Comparison of ENCODE assay signal across 14 mouse cellular contexts in the genomic region with DNA sequence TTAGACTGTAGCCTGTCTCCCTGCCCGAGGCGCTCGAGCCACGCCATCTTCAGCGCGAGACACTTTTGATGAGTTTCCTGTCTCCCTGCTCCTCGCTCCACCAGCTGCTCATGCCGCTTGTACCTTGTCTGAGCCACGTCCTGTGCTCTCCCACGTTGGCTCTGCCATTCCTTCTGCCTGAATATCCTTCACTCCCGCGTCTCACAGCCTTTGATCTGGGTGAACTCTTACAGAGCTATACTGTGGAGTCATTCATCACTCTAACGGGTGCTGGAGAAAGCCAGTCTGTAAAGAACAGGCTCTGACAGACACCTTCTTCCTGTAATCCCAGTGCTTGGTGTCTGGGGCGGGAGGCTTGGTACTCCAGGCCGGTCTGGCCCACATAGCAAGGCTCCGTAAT.
DNase-seq lines count a peak whose midpoint lies in the region; ATAC-seq and TF ChIP-seq lines count a peak whose summit lies in the region.
"Had no signal": no experiment of that assay in that cellular context is flagged by ENCODE, and none has a peak within 500 bp of the region (broad histone marks: within the 10 kb centered on the region; RNA-seq: fewer than 3 reads in every experiment).

No protein-coding gene starts in this region.

- no peaks in the 10 kb centered on the region for H3K27me3 ChIP-seq in heart, embryonic 14.5 days (ENCODE audit: control insufficient read depth, insufficient read depth, low read length)
- H3K27me3 ChIP-seq in lung, embryonic 14.5 days (ENCODE audit: insufficient read depth, low read length), result no peaks in the 10 kb centered on the region
- H3K27me3 ChIP-seq in embryonic facial prominence, embryonic 10.5 days (replicated peaks; ENCODE audit: low read depth, poor library complexity, severe bottlenecking), result no peaks in the 10 kb centered on the region
- H3K27me3 ChIP-seq in neural tube, embryonic 11.5 days (ENCODE audit: control insufficient read depth, insufficient read depth, low read length), result no peaks in the 10 kb centered on the region
- H3K27me3 ChIP-seq: forebrain, embryonic 13.5 days had no signal

- no peaks in the 10 kb centered on the region for H3K9me3 ChIP-seq in heart, embryonic 14.5 days (ENCODE audit: control insufficient read depth, low read length)
- no peaks in the 10 kb centered on the region for H3K9me3 ChIP-seq in lung, embryonic 14.5 days (ENCODE audit: low read depth, low read length)
- H3K9me3 ChIP-seq in embryonic facial prominence, embryonic 10.5 days, result no peaks in the 10 kb centered on the region
- no peaks in the 10 kb centered on the region for H3K9me3 ChIP-seq in neural tube, embryonic 11.5 days (ENCODE audit: control insufficient read depth, low read length)
- H3K9me3 ChIP-seq: forebrain, embryonic 13.5 days had no signal

- no peak for DNase-seq in heart, adult 11 months
- peak; percentile 53 for DNase-seq in lung, embryonic 14.5 days
- DNase-seq in lung, postnatal 25 days (ENCODE audit: low spot score), result no peak
- DNase-seq in embryonic facial prominence, embryonic 10.5 days (ENCODE audit: low spot score), result no peak
- DNase-seq in neural tube, embryonic 11.5 days (ENCODE audit: low spot score), result peak; percentile 40
- DNase-seq in ovary, adult 18-20 months (ENCODE audit: low spot score), result no peak
- DNase-seq: adrenal gland, postnatal 10 days; liver, postnatal 0 days; spleen, adult 18-20 months; thymus, adult 2 months had no signal

- no peak for TF ChIP-seq CTCF in lung, embryonic 14.5 days (IDR thresholded peaks at IDR 0.05; ENCODE audit: low read depth)

- WGBS in heart, embryonic 14.5 days, result 52% methylated on average over 16 of the region's 16 CpGs
- WGBS in lung, embryonic 14.5 days, result 20% methylated on average over 16 of the region's 16 CpGs
- 69% methylated on average over 16 of the region's 16 CpGs for WGBS in embryonic facial prominence, embryonic 10.5 days
- WGBS in neural tube, embryonic 11.5 days, result 48% methylated on average over 16 of the region's 16 CpGs

- peaks cover 46 to 84% of the 10 kb centered on the region in 2 experiments for H3K4me1 ChIP-seq in heart, embryonic 14.5 days (ENCODE audit: control insufficient read depth in 2 of 2, insufficient read depth in 2 of 2, low read length in 2 of 2)
- peaks cover 14% of the 10 kb centered on the region for H3K4me1 ChIP-seq in lung, embryonic 14.5 days (ENCODE audit: insufficient read depth)
- peaks cover 47% of the 10 kb centered on the region for H3K4me1 ChIP-seq in embryonic facial prominence, embryonic 10.5 days
- H3K4me1 ChIP-seq in neural tube, embryonic 11.5 days (ENCODE audit: control insufficient read depth, insufficient read depth, low read length), result 0 out of 2 replicates have a peak, but pooled peaks cover 10% of the 10 kb centered on the region

- peak overlapping the region; percentile 48; the same call in 1 of the 2 replicates for H3K9ac ChIP-seq in heart, embryonic 14.5 days (ENCODE audit: low read length)
- no peak overlapping the region; the same call in 1 of the 2 replicates for H3K9ac ChIP-seq in lung, embryonic 14.5 days
- H3K9ac ChIP-seq in neural tube, embryonic 11.5 days (ENCODE audit: low read length), result no peak overlapping the region
- H3K9ac ChIP-seq: forebrain, embryonic 13.5 days; liver, postnatal 0 days had no signal

- H3K27ac ChIP-seq in heart, embryonic 14.5 days (replicated peaks in 1 of 2; ENCODE audit: control insufficient read depth in 1 of 2, insufficient read depth in 1 of 2, low read depth in 2 of 2, low read length in 2 of 2), result peak overlapping the region; percentile 62 to 73
- H3K27ac ChIP-seq in lung, embryonic 14.5 days (ENCODE audit: low read depth), result peak overlapping the region; percentile 42; the same call in 1 of the 2 replicates
- H3K27ac ChIP-seq in embryonic facial prominence, embryonic 10.5 days (replicated peaks), result peak overlapping the region; percentile 26; the same call in 1 of the 2 replicates
- no peak overlapping the region for H3K27ac ChIP-seq in neural tube, embryonic 11.5 days (ENCODE audit: low read depth, low read length)
- H3K27ac ChIP-seq: forebrain, embryonic 13.5 days; hindbrain, postnatal 0 days had no signal

- no peak overlapping the region for H3K4me2 ChIP-seq in heart, embryonic 14.5 days (ENCODE audit: low read length)
- no peak overlapping the region for H3K4me2 ChIP-seq in lung, embryonic 14.5 days
- no peak overlapping the region for H3K4me2 ChIP-seq in neural tube, embryonic 11.5 days (ENCODE audit: low read depth)
- H3K4me2 ChIP-seq: forebrain, embryonic 13.5 days had no signal

- H3K36me3 ChIP-seq in heart, embryonic 14.5 days (ENCODE audit: control insufficient read depth, insufficient read depth, low read length), result peaks cover 46% of the 10 kb centered on the region
- 0 out of 2 replicates have a peak, but pooled peaks cover 2% of the 10 kb centered on the region for H3K36me3 ChIP-seq in lung, embryonic 14.5 days (ENCODE audit: insufficient read depth)
- H3K36me3 ChIP-seq in embryonic facial prominence, embryonic 10.5 days (replicated peaks), result peaks cover 35% of the 10 kb centered on the region
- H3K36me3 ChIP-seq in neural tube, embryonic 11.5 days (ENCODE audit: control insufficient read depth, insufficient read depth, low read length), result no peaks in the 10 kb centered on the region; the same call in 1 of the 2 replicates

- no peak overlapping the region for H3K4me3 ChIP-seq in heart, embryonic 14.5 days (ENCODE audit: control insufficient read depth in 1 of 2, insufficient read depth in 1 of 2, low read depth in 1 of 2, low read length in 2 of 2)
- H3K4me3 ChIP-seq in lung, embryonic 14.5 days (ENCODE audit: low read depth, low read length), result no peak overlapping the region
- no peak overlapping the region for H3K4me3 ChIP-seq in embryonic facial prominence, embryonic 10.5 days
- no peak overlapping the region for H3K4me3 ChIP-seq in neural tube, embryonic 11.5 days (ENCODE audit: low read depth, low read length)
- H3K4me3 ChIP-seq: forebrain, embryonic 13.5 days had no signal

- ATAC-seq in heart, embryonic 14.5 days (ENCODE audit: insufficient number of reproducible peaks, insufficient read depth, low FRiP score, low read depth), result no peak
- ATAC-seq in lung, embryonic 14.5 days (ENCODE audit: insufficient read depth), result peak; percentile 67; the same call in 1 of the 2 replicates
- no peak for ATAC-seq in neural tube, embryonic 11.5 days (ENCODE audit: insufficient read depth, low FRiP score, low TSS enrichment)
- ATAC-seq in erythroid progenitor cell, adult 5-6 weeks (replicated peaks; ENCODE audit: low FRiP score, poor library complexity, severe bottlenecking), result no peak
- ATAC-seq: forebrain, embryonic 13.5 days; hindbrain, postnatal 0 days; liver, postnatal 0 days had no signal

Comparison
In these comparisons a context has a peak if more than half of its experiments do, and no peak if none do; other contexts are left out.
1. DNase-seq: peak in lung, embryonic 14.5 days (single experiment) and neural tube, embryonic 11.5 days (single experiment); none in heart, adult 11 months (single experiment), lung, postnatal 25 days (single experiment), embryonic facial prominence, embryonic 10.5 days (single experiment) and ovary, adult 18-20 months (single experiment).